Mouse (Mus musculus): Measurements from ENCODE around the gene Slc9a3r1. TPM values are rescaled to one million over a fixed set of nuclear protein-coding genes. Genes with fewer than 3 reads are reported as not detected.

Gene Slc9a3r1
- polyA plus RNA-seq, 1 experiment from 2014 or later: 51.7 TPM

- Histone ChIP-seq H3K9me3 (replicated peaks; ENCODE audit: control insufficient read depth, low read length) (peaks cover 5% of the 10 kb centered on the region; the same call in 1 of the 2 replicates), H3K27ac (ENCODE audit: low read length) (no peak overlapping the region), H3K27me3 (ENCODE audit: control insufficient read depth, insufficient read depth, low read length) (peaks cover 5% of the 10 kb centered on the region), H3K4me2 (ENCODE audit: low read depth, low read length) (no peak overlapping the region), H3K4me3 (ENCODE audit: low read length) (no peak overlapping the region), H3K4me1 (ENCODE audit: control insufficient read depth, insufficient read depth, low read length) (0 out of 2 replicates have a peak, but pooled peaks cover 6% of the 10 kb centered on the region), H3K9ac (ENCODE audit: low read length) (no peak overlapping the region), H3K36me3 (ENCODE audit: control insufficient read depth, insufficient read depth) (no peaks in the 10 kb centered on the region)
- ATAC-seq (replicated peaks; ENCODE audit: extremely low read depth, insufficient read depth, low FRiP score): no peak
- WGBS: 77% methylated on average over 4 of the region's 4 CpGs
These were observed 15.3 kb upstream of the Slc9a3r1 start for GRCm38 (mm10) chr11:115147813-115148212.

- ATAC-seq (replicated peaks; ENCODE audit: extremely low read depth, insufficient read depth, low FRiP score): no peak
- Histone ChIP-seq H3K4me2 (ENCODE audit: low read depth, low read length) (no peak overlapping the region), H3K9ac (ENCODE audit: low read length) (no peak overlapping the region), H3K36me3 (ENCODE audit: control insufficient read depth, insufficient read depth) (no peaks in the 10 kb centered on the region), H3K4me3 (ENCODE audit: low read length) (no peak overlapping the region), H3K9me3 (replicated peaks; ENCODE audit: control insufficient read depth, low read length) (peaks cover 5% of the 10 kb centered on the region; the same call in 1 of the 2 replicates), H3K4me1 (ENCODE audit: control insufficient read depth, insufficient read depth, low read length) (peaks cover 11% of the 10 kb centered on the region; the same call in 1 of the 2 replicates), H3K27me3 (ENCODE audit: control insufficient read depth, insufficient read depth, low read length) (peaks cover 29% of the 10 kb centered on the region), H3K27ac (ENCODE audit: low read length) (no peak overlapping the region)
- WGBS: 54% methylated on average over 6 of the region's 6 CpGs
These were observed 12.3 kb upstream of the Slc9a3r1 start for GRCm38 (mm10) chr11:115150741-115151254.

- Histone ChIP-seq H3K27me3 (ENCODE audit: control insufficient read depth, insufficient read depth, low read length) (peaks cover 39% of the 10 kb centered on the region), H3K4me3 (ENCODE audit: low read length) (peak overlapping the region; percentile 45), H3K9ac (ENCODE audit: low read length) (no peak overlapping the region), H3K27ac (ENCODE audit: low read length) (no peak overlapping the region), H3K4me1 (ENCODE audit: control insufficient read depth, insufficient read depth, low read length) (peaks cover 11% of the 10 kb centered on the region; the same call in 1 of the 2 replicates), H3K36me3 (ENCODE audit: control insufficient read depth, insufficient read depth) (no peaks in the 10 kb centered on the region), H3K9me3 (replicated peaks; ENCODE audit: control insufficient read depth, low read length) (peaks cover 5% of the 10 kb centered on the region; the same call in 1 of the 2 replicates), H3K4me2 (ENCODE audit: low read depth, low read length) (peak overlapping the region; percentile 70)
- peak; percentile 28; the same call in 1 of the 2 replicates for ATAC-seq (replicated peaks; ENCODE audit: extremely low read depth, insufficient read depth, low FRiP score)
- WGBS: 5% methylated on average over 15 of the region's 15 CpGs
These were observed 11.2 kb upstream of the Slc9a3r1 start for GRCm38 (mm10) chr11:115151755-115152429.

DNA sequence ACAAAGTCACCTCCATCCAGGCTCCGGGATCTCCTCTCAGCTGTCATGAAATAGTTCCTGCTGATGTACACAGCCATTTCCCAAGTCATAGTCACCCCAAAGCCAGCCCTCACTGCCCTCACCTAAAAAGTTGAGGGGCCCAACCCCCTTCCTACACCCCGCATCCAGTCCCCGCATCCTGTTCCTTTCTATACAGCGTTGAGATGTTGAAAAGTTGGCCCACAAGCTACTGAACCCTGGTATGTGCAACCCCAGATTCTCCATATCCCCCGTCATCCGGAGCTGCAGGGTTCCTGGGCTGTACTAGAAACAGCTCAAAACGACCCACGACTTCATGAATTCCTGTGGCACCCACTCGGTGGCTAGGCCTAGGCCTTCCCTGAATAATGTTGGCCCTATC is 10.1 kb upstream of the Slc9a3r1 start:
- no peak for ATAC-seq (replicated peaks; ENCODE audit: extremely low read depth, insufficient read depth, low FRiP score)
- Histone ChIP-seq H3K9ac (ENCODE audit: low read length) (no peak overlapping the region), H3K27ac (ENCODE audit: low read length) (no peak overlapping the region), H3K9me3 (replicated peaks; ENCODE audit: control insufficient read depth, low read length) (peaks cover 5% of the 10 kb centered on the region; the same call in 1 of the 2 replicates), H3K36me3 (ENCODE audit: control insufficient read depth, insufficient read depth) (no peaks in the 10 kb centered on the region), H3K4me2 (ENCODE audit: low read depth, low read length) (no peak overlapping the region), H3K4me1 (ENCODE audit: control insufficient read depth, insufficient read depth, low read length) (peaks cover 11% of the 10 kb centered on the region; the same call in 1 of the 2 replicates), H3K4me3 (ENCODE audit: low read length) (no peak overlapping the region), H3K27me3 (ENCODE audit: control insufficient read depth, insufficient read depth, low read length) (peaks cover 44% of the 10 kb centered on the region)
- WGBS: 68% methylated on average over 9 of the region's 9 CpGs

DNA sequence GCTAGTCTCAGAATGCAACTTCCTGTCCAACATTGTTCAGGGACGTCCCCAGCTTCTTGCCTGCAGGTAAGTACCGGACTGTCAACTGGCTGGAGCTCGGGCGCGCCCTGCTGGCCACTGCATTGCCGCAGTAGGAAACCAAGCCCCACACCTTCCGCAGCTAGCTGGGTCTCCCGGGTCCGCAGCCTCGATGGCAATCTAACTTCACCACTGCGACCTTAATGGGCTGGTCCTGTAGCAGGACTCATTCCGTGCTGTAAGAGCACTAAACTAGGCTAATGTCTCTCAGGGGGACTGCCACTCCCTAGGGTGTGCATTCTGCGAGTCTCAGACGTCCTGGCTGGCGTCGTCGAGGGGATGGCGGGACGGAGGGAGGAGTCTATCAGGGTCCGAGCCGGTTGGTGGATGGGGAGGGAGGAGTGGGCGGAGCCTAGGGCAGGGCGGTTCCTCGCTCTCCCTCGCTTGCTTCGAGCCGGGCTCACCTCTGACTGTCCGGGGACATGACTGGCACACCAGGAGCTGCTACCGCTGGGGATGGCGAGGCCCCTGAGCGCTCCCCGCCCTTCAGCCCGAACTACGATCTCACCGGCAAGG is 9.3 kb upstream of the Slc9a3r1 start:
- ATAC-seq (replicated peaks; ENCODE audit: extremely low read depth, insufficient read depth, low FRiP score): peak; percentile 57
- under 1% methylated on average over 35 of the region's 35 CpGs for WGBS
- H3K27me3 ChIP-seq (ENCODE audit: control insufficient read depth, insufficient read depth, low read length): peaks cover 44% of the 10 kb centered on the region

DNA sequence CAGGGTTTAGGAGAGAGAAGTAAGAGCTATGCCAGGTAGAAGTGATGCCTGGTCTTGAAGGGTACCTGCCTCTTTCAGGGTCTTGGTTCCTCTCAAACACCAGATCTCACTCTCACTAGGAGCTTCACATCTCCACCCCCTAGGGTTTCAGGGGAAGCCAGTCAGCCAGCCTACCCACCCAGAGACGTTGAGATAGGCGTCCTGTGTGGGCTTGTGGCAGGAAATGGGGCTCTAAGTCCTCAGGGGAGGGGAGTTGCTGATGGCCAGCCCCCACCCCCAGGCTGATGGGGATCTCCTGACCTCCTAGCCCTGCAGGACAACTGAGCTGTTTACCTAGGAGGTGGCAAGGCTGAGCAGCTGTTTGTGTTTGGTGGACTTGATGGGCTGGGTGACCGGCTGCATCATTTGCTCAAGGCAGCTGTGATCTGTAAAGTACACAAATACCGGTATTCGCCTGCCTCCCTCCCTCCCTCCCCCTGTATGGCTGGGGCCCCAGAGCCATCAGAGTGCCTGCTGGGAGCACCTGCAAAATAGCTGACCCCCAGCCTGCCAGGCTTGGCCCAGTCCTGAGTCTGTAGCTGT is 8.0 kb upstream of the Slc9a3r1 start:
- WGBS: 5% methylated on average over 5 of the region's 5 CpGs

More for the DNA sequence above, 9.3 kb upstream of the Slc9a3r1 start:
- Histone ChIP-seq H3K4me1 (ENCODE audit: control insufficient read depth, insufficient read depth, low read length) (peaks cover 16% of the 10 kb centered on the region; the same call in 1 of the 2 replicates), H3K36me3 (ENCODE audit: control insufficient read depth, insufficient read depth) (no peaks in the 10 kb centered on the region), H3K4me3 (ENCODE audit: low read length) (peak overlapping the region; percentile 44), H3K9ac (ENCODE audit: low read length) (peak overlapping the region; percentile 22; the same call in 1 of the 2 replicates), H3K4me2 (ENCODE audit: low read depth, low read length) (peak overlapping the region; percentile 61), H3K9me3 (replicated peaks; ENCODE audit: control insufficient read depth, low read length) (peaks cover 5% of the 10 kb centered on the region; the same call in 1 of the 2 replicates), H3K27ac (ENCODE audit: low read length) (no peak overlapping the region)

GRCm38 (mm10) chr11:115157933-115158719 is 5.0 kb upstream of the Slc9a3r1 start:
- no peaks in the 10 kb centered on the region; the same call in 1 of the 2 replicates for H3K9me3 ChIP-seq (replicated peaks; ENCODE audit: control insufficient read depth, low read length)
- peaks cover 37% of the 10 kb centered on the region for H3K27me3 ChIP-seq (ENCODE audit: control insufficient read depth, insufficient read depth, low read length)
- no peak overlapping the region for H3K4me3 ChIP-seq (ENCODE audit: low read length)
- no peaks in the 10 kb centered on the region for H3K36me3 ChIP-seq (ENCODE audit: control insufficient read depth, insufficient read depth)
- H3K4me1 ChIP-seq (ENCODE audit: control insufficient read depth, insufficient read depth, low read length): peaks cover 25% of the 10 kb centered on the region
- WGBS: 17% methylated on average over 12 of the region's 12 CpGs
- peak overlapping the region; percentile 34 for H3K27ac ChIP-seq (ENCODE audit: low read length)
- H3K9ac ChIP-seq (ENCODE audit: low read length): peak overlapping the region; percentile 12; the same call in 1 of the 2 replicates
- peak overlapping the region; percentile 36 for H3K4me2 ChIP-seq (ENCODE audit: low read depth, low read length)
- no peak for ATAC-seq (replicated peaks; ENCODE audit: extremely low read depth, insufficient read depth, low FRiP score)

More for the DNA sequence above, 8.0 kb upstream of the Slc9a3r1 start:
- Histone ChIP-seq H3K27ac (ENCODE audit: low read length) (no peak overlapping the region), H3K27me3 (ENCODE audit: control insufficient read depth, insufficient read depth, low read length) (peaks cover 44% of the 10 kb centered on the region), H3K4me2 (ENCODE audit: low read depth, low read length) (no peak overlapping the region), H3K4me1 (ENCODE audit: control insufficient read depth, insufficient read depth, low read length) (peaks cover 16% of the 10 kb centered on the region; the same call in 1 of the 2 replicates), H3K9me3 (replicated peaks; ENCODE audit: control insufficient read depth, low read length) (no peaks in the 10 kb centered on the region; the same call in 1 of the 2 replicates), H3K36me3 (ENCODE audit: control insufficient read depth, insufficient read depth) (no peaks in the 10 kb centered on the region), H3K4me3 (ENCODE audit: low read length) (no peak overlapping the region), H3K9ac (ENCODE audit: low read length) (no peak overlapping the region)
- no peak for ATAC-seq (replicated peaks; ENCODE audit: extremely low read depth, insufficient read depth, low FRiP score)

DNA sequence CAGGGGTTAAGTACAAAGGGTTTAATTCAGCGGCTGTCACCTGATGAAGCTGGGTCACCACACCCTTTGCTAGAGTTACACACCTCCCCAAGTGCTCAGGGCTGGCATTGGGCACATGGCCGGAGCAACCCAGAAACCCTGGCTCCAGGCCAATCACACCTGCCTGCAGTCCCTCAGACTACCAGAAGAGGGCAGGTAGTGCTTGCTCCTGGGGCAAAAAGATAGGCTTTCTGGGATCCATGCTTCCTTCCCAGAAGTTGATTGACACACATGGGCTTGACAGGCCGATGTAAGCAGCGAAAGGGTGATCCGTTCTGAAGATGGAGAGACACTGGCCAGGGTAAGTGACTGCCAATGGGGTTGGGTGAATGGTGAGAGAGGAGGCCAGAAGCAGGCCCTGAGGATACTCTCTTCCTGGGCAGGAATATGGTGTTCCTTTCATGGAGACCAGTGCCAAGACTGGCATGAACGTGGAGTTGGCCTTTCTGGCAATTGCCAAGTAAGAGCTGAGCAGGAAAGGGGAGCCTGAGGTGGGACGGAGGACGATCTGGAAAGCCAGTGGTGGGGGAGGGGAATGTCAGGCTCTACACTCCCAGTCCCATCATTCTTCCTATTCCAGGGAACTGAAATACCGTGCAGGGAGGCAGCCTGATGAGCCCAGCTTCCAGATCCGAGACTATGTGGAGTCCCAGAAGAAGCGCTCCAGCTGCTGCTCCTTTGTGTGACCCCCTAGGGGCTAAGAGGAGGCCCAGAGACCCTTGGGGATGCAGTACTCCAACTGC is 2.9 kb upstream of the Slc9a3r1 start:
- Histone ChIP-seq H3K9me3 (replicated peaks; ENCODE audit: control insufficient read depth, low read length) (no peaks in the 10 kb centered on the region; the same call in 1 of the 2 replicates), H3K9ac (ENCODE audit: low read length) (no peak overlapping the region), H3K36me3 (ENCODE audit: control insufficient read depth, insufficient read depth) (no peaks in the 10 kb centered on the region), H3K27ac (ENCODE audit: low read length) (no peak overlapping the region), H3K4me3 (ENCODE audit: low read length) (no peak overlapping the region), H3K27me3 (ENCODE audit: control insufficient read depth, insufficient read depth, low read length) (peaks cover 25% of the 10 kb centered on the region), H3K4me1 (ENCODE audit: control insufficient read depth, insufficient read depth, low read length) (peaks cover 33% of the 10 kb centered on the region), H3K4me2 (ENCODE audit: low read depth, low read length) (no peak overlapping the region)
- no peak for ATAC-seq (replicated peaks; ENCODE audit: extremely low read depth, insufficient read depth, low FRiP score)
- 57% methylated on average over 11 of the region's 11 CpGs for WGBS

Data from heart, embryonic 16.5 days (tissue).